24 mouse cellular contexts compared by ENCODE assay signal in the genomic region with DNA sequence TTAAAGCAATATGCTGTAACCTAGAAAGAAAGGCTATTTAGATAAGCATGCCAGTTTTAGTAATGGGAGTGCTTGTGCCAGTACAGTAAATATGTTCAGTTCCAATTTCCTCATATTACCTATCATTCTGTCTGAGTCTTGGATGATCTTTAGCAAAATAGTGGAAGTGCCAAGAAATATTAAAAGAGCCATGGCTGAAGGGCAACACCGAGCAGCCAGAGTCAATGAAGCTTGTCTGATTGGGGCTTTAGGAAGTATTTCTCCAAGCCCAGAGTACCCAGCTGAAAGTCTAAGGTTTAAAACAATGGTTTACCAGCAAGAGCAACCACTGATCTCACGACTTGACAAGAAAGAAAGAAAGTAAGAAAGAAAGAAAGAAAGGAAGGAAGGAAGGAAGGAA.
"Had no signal": no experiment of that assay in that cellular context is flagged by ENCODE, and none has a peak within 500 bp of the region (broad histone marks: within the 10 kb centered on the region; RNA-seq: fewer than 3 reads in every experiment).

No protein-coding gene starts in this region.

- H3K4me2 ChIP-seq: heart, embryonic 11.5 days; heart, embryonic 13.5 days; heart, embryonic 15.5 days; hindbrain, embryonic 14.5 days; intestine, embryonic 15.5 days; limb, embryonic 12.5 days; liver, embryonic 13.5 days; liver, embryonic 15.5 days had no signal

- H3K27ac ChIP-seq: gastrocnemius, adult 2 months; heart, adult 2 months; heart, embryonic 13.5 days; heart, embryonic 15.5 days; hindbrain, embryonic 14.5 days; intestine, embryonic 15.5 days; left cerebral cortex, adult 2 months; limb, embryonic 10.5 days; limb, embryonic 12.5 days; liver, embryonic 13.5 days; liver, embryonic 15.5 days had no signal

- DNase-seq: gastrocnemius, adult 2 months; gastrocnemius, postnatal 10 days; gastrocnemius, postnatal 25 days; heart, adult 11 months; heart, adult 2 months; heart, postnatal 14 days; heart, postnatal 36 days; kidney, postnatal 10 days; kidney, postnatal 36 days; liver; liver, embryonic 13.5 days; liver, postnatal 0 days had no signal

- H3K9me3 ChIP-seq: heart, embryonic 13.5 days; heart, embryonic 15.5 days; intestine, embryonic 15.5 days; limb, embryonic 10.5 days; limb, embryonic 12.5 days; liver, embryonic 13.5 days; liver, embryonic 15.5 days had no signal

- H3K27me3 ChIP-seq: heart, embryonic 13.5 days; heart, embryonic 15.5 days; intestine, embryonic 15.5 days; limb, embryonic 12.5 days; liver, embryonic 13.5 days; liver, embryonic 15.5 days had no signal

- H3K9ac ChIP-seq: heart, embryonic 13.5 days; heart, embryonic 15.5 days; hindbrain, embryonic 14.5 days; intestine, embryonic 15.5 days; limb, embryonic 12.5 days; liver, embryonic 13.5 days; liver, embryonic 15.5 days; liver, postnatal 0 days had no signal

- H3K4me1 ChIP-seq: heart, embryonic 13.5 days; heart, embryonic 15.5 days; intestine, embryonic 15.5 days; limb, embryonic 10.5 days; limb, embryonic 12.5 days; liver, embryonic 13.5 days; liver, embryonic 15.5 days had no signal

- ATAC-seq: hindbrain, embryonic 16.5 days; inflammation-experienced regulatory T-cells, adult 6 months; intestine, embryonic 15.5 days; intestine, postnatal 0 days; liver, postnatal 0 days had no signal

- H3K36me3 ChIP-seq: heart, embryonic 13.5 days; heart, embryonic 15.5 days; intestine, embryonic 15.5 days; limb, embryonic 10.5 days; limb, embryonic 12.5 days; liver, embryonic 13.5 days; liver, embryonic 15.5 days had no signal

- H3K4me3 ChIP-seq: gastrocnemius, adult 2 months; heart, adult 2 months; heart, embryonic 13.5 days; heart, embryonic 15.5 days; intestine, embryonic 15.5 days; left cerebral cortex, adult 2 months; limb, embryonic 10.5 days; limb, embryonic 12.5 days; liver, embryonic 13.5 days; liver, embryonic 15.5 days had no signal
